Mouse (Mus musculus) adipose tissue, adult 10 weeks (tissue): Measurements from ENCODE around the gene BC029722. TPM values are rescaled to one million over a fixed set of nuclear protein-coding genes. Genes with fewer than 3 reads are reported as not detected.

Source experiments
- polyA plus RNA-seq: library from polyadenylated mRNA; stranded (reverse); fragments of 350-450 nt; fragmentation: Illumina TruSeq; extraction: RNeasy Lipid Tissue Mini Kit (QIAGEN cat#74804); gene quantifications from one replicate; pipeline ENCODE4 v1.2.3, GENCODE M21; 2014; ENCODE audit warnings: low read depth, low replicate concordance

Gene BC029722
- polyA plus RNA-seq = 52.0 TPM

GRCm38 (mm10) chr2:155819392-155819448 is at the start of gene BC029722:
BC029722 (minus strand) TSS chr2:155819426.

DNA sequence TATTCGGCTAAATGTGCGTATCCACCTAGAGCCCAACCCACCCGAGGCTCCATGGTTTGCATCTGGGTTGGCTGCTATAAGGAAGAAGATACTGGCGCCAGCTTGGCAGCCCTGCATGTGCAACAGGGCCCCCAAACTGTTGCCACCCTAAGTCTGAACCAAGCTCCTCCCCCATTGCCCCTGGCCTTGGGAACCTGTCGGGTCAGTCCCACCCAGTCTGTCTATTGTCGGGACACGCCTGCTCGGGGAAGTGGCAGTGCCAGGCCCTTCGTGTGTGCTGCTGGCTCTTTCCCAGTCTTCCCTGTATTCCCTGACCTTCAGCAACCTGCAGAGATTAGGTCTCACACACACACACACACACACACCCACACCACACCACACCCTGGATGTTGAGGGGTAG is 15.5 kb upstream of the BC029722 start, which contains the start of gene Fam83c:
TSS of gene Fam83c (minus strand) at position 123 of the 400 bp plus-strand sequence.

GRCm38 (mm10) chr2:155826630-155827424 is 7.6 kb upstream of the BC029722 start, which contains the start of gene Eif6:
Eif6 (minus strand) TSS chr2:155826925.

GRCm38 (mm10) chr2:155774927-155775684 is 44.1 kb downstream of the BC029722 start, which contains the start of gene Mmp24:
Mmp24 (plus strand) TSS chr2:155775342.

Other genes starting within 250 kb of the BC029722 start
- gene Gss, start 226.6 kb downstream of the BC029722 start, polyA plus RNA-seq = 19.2 TPM
- 0.06 TPM for gene Myh7b, start 208.2 kb downstream of the BC029722 start, polyA plus RNA-seq
- gene Trpc4ap, start 127.0 kb downstream of the BC029722 start, polyA plus RNA-seq = 91.8 TPM
- 51.9 TPM for gene Edem2, start 90.0 kb downstream of the BC029722 start, polyA plus RNA-seq
- gene Gm17581, start 83.6 kb downstream of the BC029722 start, polyA plus RNA-seq = not detected
- gene Procr, start 68.3 kb downstream of the BC029722 start, polyA plus RNA-seq = 10.4 TPM
- gene Mmp24, start 44.1 kb downstream of the BC029722 start, polyA plus RNA-seq = 0.06 TPM
- 57.7 TPM for gene Eif6, start 7.5 kb upstream of the BC029722 start, polyA plus RNA-seq
- not detected for gene Fam83c, start 15.4 kb upstream of the BC029722 start, polyA plus RNA-seq
- gene Uqcc1, start 110.9 kb upstream of the BC029722 start, polyA plus RNA-seq = 50.0 TPM
- gene Gm15557, start 121.3 kb upstream of the BC029722 start, polyA plus RNA-seq = not detected
- gene Gdf5, start 125.9 kb upstream of the BC029722 start, polyA plus RNA-seq = 0.42 TPM
- 26.5 TPM for gene Cep250, start 137.0 kb upstream of the BC029722 start, polyA plus RNA-seq
- gene 6430550D23Rik, start 188.6 kb upstream of the BC029722 start, polyA plus RNA-seq = 3.1 TPM
- 199 TPM for gene Ergic3, start 188.6 kb upstream of the BC029722 start, polyA plus RNA-seq
- 5.1 TPM for gene Fer1l4, start 233.5 kb upstream of the BC029722 start, polyA plus RNA-seq
- gene Spag4, start 245.7 kb upstream of the BC029722 start, polyA plus RNA-seq = 7.4 TPM